Mouse (Mus musculus): ENCODE data around the gene Ccdc88b. TPM values are rescaled to one million over a fixed set of nuclear protein-coding genes. Genes with fewer than 3 reads are reported as not detected.
"Not testable (repeated sequence)": the region's sequence is repeated elsewhere in the genome, so short reads cannot be mapped to it uniquely, and the experiment has no call there.

The Ccdc88b gene
- 0.47 and 0.55 TPM in 2 replicates for polyA plus RNA-seq (2016; fragmentation: Nextera tagmentation; extraction: Ambion mirVana)

GRCm38 (mm10) chr19:6858031-6858430, at the start of gene Ccdc88b:
Gene Ccdc88b (minus strand): TSS chr19:6858211.
- Histone ChIP-seq H3K4me3 (no peak within 1 kb of the TSS), H3K9ac (no peak within 1 kb of the TSS), H3K36me3 (no peaks in the 10 kb centered on the region), H3K9me3 (replicated peaks) (no peaks in the 10 kb centered on the region), H3K4me2 (no peak within 1 kb of the TSS), H3K4me1 (replicated peaks) (peaks cover 13% of the 10 kb centered on the region), H3K27ac (ENCODE audit: poor library complexity, severe bottlenecking) (no peak within 1 kb of the TSS), H3K27me3 (replicated peaks) (peaks cover 24% of the 10 kb centered on the region)
- 64% methylated on average over 7 of the region's 7 CpGs for WGBS
- no peak for ATAC-seq (ENCODE audit: insufficient number of reproducible peaks, low FRiP score)

GRCm38 (mm10) chr19:6907094-6907493, 49.1 kb upstream of the Ccdc88b start:
- ATAC-seq (ENCODE audit: insufficient number of reproducible peaks, low FRiP score): no peak
- WGBS: 89% methylated on average over 8 of the region's 8 CpGs
- H3K4me3 ChIP-seq: no peak overlapping the region

DNA sequence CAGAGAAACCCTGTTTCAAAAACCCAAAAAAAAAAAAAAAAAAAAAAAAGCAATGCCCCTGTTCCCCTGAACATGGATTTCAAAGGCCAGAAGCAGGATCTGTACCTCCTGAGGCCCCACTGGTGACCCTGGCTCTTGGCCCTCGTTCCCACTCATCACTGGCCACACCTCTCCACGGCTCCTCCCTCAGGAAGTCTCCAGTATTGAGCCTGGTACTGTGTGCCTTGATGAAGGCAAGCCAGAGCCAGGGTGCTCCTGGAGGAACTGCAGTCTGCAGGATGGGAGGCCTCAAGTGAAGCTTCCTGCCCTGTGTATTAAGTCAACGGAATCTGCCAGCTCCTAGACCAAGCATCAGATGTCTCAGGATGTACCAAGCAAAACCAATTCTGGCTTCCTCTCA, 48.2 kb upstream of the Ccdc88b start:
- no peak for ATAC-seq (ENCODE audit: insufficient number of reproducible peaks, low FRiP score)
- no peaks in the 10 kb centered on the region for H3K27me3 ChIP-seq (replicated peaks)
- no peak overlapping the region for H3K4me3 ChIP-seq
- no peak overlapping the region for H3K9ac ChIP-seq
- WGBS: 83% methylated on average over 3 of the region's 3 CpGs
- H3K4me2 ChIP-seq: no peak overlapping the region
- H3K9me3 ChIP-seq (replicated peaks): no peaks in the 10 kb centered on the region
- H3K36me3 ChIP-seq: peaks cover 39% of the 10 kb centered on the region
- H3K4me1 ChIP-seq (replicated peaks): peaks cover 18% of the 10 kb centered on the region
- no peak overlapping the region for H3K27ac ChIP-seq (ENCODE audit: poor library complexity, severe bottlenecking)

More at GRCm38 (mm10) chr19:6907094-6907493, 49.1 kb upstream of the Ccdc88b start:
- H3K4me2 ChIP-seq: no peak overlapping the region
- H3K36me3 ChIP-seq: peaks cover 48% of the 10 kb centered on the region
- H3K27ac ChIP-seq (ENCODE audit: poor library complexity, severe bottlenecking): no peak overlapping the region
- 0 out of 2 replicates have a peak overlapping the region, but pooled peaks have one; percentile 26 for H3K9ac ChIP-seq
- H3K4me1 ChIP-seq (replicated peaks): peaks cover 25% of the 10 kb centered on the region
- no peaks in the 10 kb centered on the region for H3K27me3 ChIP-seq (replicated peaks)
- H3K9me3 ChIP-seq (replicated peaks): no peaks in the 10 kb centered on the region

DNA sequence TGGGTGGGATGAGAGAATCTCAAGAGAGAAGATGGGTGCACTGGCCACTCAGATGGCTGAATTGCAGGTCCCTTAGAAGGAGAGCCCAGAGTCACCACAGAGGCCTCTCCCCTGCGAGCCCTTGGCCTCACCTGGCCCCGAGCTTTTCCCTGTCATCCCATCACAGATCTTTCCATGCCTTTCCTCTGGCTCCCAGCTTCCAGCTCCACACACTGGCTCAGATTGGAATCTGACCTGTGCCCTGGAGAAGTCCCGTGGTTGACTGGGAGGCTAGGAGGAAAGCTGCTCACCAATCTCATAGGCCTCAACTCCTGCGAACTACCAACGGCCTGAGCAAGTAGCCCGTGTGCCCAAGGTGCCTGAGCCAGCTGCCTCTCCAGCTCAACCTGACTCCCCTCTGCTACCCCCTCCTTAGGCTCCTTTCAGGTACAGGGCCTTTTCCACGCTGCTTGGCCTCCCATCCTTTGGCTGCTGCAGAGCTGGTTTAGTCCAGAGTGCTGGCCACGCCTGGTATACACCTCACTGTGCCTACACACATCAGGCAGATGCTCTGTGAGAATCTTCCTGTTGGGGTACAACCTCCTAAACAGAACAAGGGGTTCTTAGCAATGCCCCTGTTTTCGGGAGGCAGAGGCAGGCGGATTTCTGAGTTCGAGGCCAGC, 47.6 kb upstream of the Ccdc88b start:
- Histone ChIP-seq H3K9me3 (replicated peaks) (no peaks in the 10 kb centered on the region), H3K9ac (no peak overlapping the region), H3K27me3 (replicated peaks) (no peaks in the 10 kb centered on the region), H3K36me3 (peaks cover 36% of the 10 kb centered on the region), H3K4me3 (no peak overlapping the region), H3K27ac (ENCODE audit: poor library complexity, severe bottlenecking) (no peak overlapping the region), H3K4me2 (no peak overlapping the region), H3K4me1 (replicated peaks) (peaks cover 14% of the 10 kb centered on the region)
- WGBS: 85% methylated on average over 11 of the region's 11 CpGs
- ATAC-seq (ENCODE audit: insufficient number of reproducible peaks, low FRiP score): no peak

GRCm38 (mm10) chr19:6904846-6905245, 46.8 kb upstream of the Ccdc88b start:
- Histone ChIP-seq H3K36me3 (peaks cover 36% of the 10 kb centered on the region), H3K27ac (ENCODE audit: poor library complexity, severe bottlenecking) (no peak overlapping the region), H3K4me3 (no peak overlapping the region), H3K4me2 (no peak overlapping the region), H3K4me1 (replicated peaks) (peaks cover 14% of the 10 kb centered on the region), H3K9ac (no peak overlapping the region), H3K27me3 (replicated peaks) (no peaks in the 10 kb centered on the region), H3K9me3 (replicated peaks) (peaks cover 6% of the 10 kb centered on the region; the same call in 1 of the 2 replicates)
- WGBS: 74% methylated on average over 2 of the region's 2 CpGs
- ATAC-seq (ENCODE audit: insufficient number of reproducible peaks, low FRiP score): no peak

DNA sequence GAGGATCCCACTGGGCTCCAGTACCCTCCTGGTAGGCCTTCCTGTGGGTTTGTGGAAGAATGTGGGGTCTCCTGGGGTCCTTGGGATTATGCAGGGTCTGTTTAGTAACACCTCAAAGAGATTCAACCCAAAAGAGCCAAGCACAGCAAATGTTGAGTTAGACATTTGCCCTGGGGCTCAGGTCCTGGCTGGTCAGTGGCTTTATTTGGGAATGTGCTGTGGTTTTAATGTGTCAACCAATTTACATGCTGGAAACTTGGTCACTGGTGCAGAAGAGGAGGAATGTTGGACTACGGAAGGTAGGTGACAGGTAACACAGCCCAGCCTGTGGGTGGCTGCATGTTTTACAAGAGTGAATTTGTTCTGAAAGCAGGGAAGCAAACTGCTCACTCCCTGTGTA, 45.0 kb upstream of the Ccdc88b start:
- no peak for ATAC-seq (ENCODE audit: insufficient number of reproducible peaks, low FRiP score)
- Histone ChIP-seq H3K9ac (no peak overlapping the region), H3K27ac (ENCODE audit: poor library complexity, severe bottlenecking) (no peak overlapping the region), H3K36me3 (peaks cover 36% of the 10 kb centered on the region), H3K4me3 (no peak overlapping the region), H3K4me1 (replicated peaks) (peaks cover 7% of the 10 kb centered on the region), H3K9me3 (replicated peaks) (peaks cover 8% of the 10 kb centered on the region; the same call in 1 of the 2 replicates), H3K4me2 (no peak overlapping the region), H3K27me3 (replicated peaks) (no peaks in the 10 kb centered on the region)
- 92% methylated on average over 1 of the region's 1 CpGs for WGBS

DNA sequence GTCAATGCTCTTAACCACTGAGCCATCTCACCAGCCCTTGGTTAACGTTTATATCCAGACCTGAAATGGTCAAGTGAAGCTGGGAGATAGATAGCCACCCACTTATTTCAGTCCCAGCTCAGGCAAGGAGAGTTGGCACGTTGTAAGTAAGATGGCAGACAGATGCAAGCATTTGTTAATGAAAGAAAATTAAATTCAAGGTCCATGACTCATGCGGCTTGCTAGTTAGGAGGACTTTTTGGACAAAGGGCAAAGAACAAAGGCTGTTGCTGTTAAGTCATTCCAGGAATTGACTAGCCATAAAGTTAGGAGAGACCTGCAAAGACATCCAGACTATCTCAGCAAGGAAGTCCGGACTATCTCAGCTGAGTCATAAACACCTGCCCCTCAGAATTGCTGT, 41.6 kb upstream of the Ccdc88b start:
- no peak overlapping the region for H3K4me3 ChIP-seq
- no peak for ATAC-seq (ENCODE audit: insufficient number of reproducible peaks, low FRiP score)
- peaks cover 11% of the 10 kb centered on the region for H3K36me3 ChIP-seq
- peaks cover 19% of the 10 kb centered on the region for H3K9me3 ChIP-seq (replicated peaks)
- no peak overlapping the region for H3K4me2 ChIP-seq
- no peak overlapping the region for H3K27ac ChIP-seq (ENCODE audit: poor library complexity, severe bottlenecking)
- no peak overlapping the region for H3K9ac ChIP-seq
- H3K4me1 ChIP-seq (replicated peaks): no peaks in the 10 kb centered on the region
- WGBS: 81% methylated on average over 4 of the region's 4 CpGs
- no peaks in the 10 kb centered on the region for H3K27me3 ChIP-seq (replicated peaks)

DNA sequence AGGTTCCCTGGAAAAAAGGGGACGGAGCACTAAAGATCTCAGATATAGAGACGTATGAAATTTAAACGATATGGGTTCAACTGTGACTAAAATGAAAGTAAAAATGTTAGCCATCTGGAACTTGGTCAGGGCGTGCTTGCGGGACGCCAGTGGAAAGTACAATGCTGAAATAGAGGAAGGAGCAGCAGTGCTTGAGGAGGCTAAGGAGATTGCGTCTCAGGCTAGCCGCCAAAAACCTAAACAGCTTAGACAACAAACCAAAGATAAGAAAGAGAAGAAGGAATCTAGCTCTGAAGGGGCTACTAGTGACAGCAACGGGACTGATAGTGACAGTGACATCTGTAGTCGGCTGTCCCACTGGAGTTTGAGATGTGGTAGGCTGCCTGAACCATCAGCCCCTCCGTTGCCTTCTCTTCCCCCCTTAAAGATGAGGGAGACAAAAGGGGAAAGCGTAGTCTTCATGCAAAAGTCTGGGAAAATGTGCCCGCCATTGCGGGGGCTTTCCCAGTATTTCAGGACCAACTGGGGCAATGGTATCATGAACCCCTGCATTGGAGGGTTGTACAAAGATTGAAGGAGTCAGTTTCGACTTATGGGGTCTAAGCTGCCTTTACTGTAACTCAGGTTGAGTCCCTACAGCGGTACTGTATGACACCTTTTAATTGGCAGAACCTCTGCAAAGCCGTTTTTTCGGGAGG, 37.7 kb upstream of the Ccdc88b start:
- H3K27me3 ChIP-seq (replicated peaks); H3K9ac ChIP-seq; H3K36me3 ChIP-seq; H3K4me2 ChIP-seq; ATAC-seq (ENCODE audit: insufficient number of reproducible peaks, low FRiP score); H3K4me1 ChIP-seq (replicated peaks); H3K4me3 ChIP-seq; H3K27ac ChIP-seq (ENCODE audit: poor library complexity, severe bottlenecking): not testable (repeated sequence)
- H3K9me3 ChIP-seq (replicated peaks): peaks cover 19% of the 10 kb centered on the region
- 75% methylated on average over 18 of the region's 18 CpGs for WGBS

GRCm38 (mm10) chr19:6893731-6894451, 35.9 kb upstream of the Ccdc88b start:
- H3K4me3 ChIP-seq: no peak overlapping the region
- peaks cover 10% of the 10 kb centered on the region for H3K9me3 ChIP-seq (replicated peaks)
- WGBS: 83% methylated on average over 14 of the region's 14 CpGs
- no peak overlapping the region for H3K9ac ChIP-seq
- no peaks in the 10 kb centered on the region for H3K27me3 ChIP-seq (replicated peaks)
- ATAC-seq (ENCODE audit: insufficient number of reproducible peaks, low FRiP score): no peak
- H3K27ac ChIP-seq (ENCODE audit: poor library complexity, severe bottlenecking): no peak overlapping the region
- H3K4me2 ChIP-seq: no peak overlapping the region
- H3K4me1 ChIP-seq (replicated peaks): no peaks in the 10 kb centered on the region
- no peaks in the 10 kb centered on the region for H3K36me3 ChIP-seq

- ATAC-seq (ENCODE audit: insufficient number of reproducible peaks, low FRiP score): no peak
- Histone ChIP-seq H3K27me3 (replicated peaks) (no peaks in the 10 kb centered on the region), H3K9ac (no peak overlapping the region), H3K4me2 (no peak overlapping the region), H3K9me3 (replicated peaks) (peaks cover 9% of the 10 kb centered on the region), H3K4me1 (replicated peaks) (no peaks in the 10 kb centered on the region), H3K27ac (ENCODE audit: poor library complexity, severe bottlenecking) (no peak overlapping the region), H3K36me3 (no peaks in the 10 kb centered on the region), H3K4me3 (no peak overlapping the region)
- WGBS: 48% methylated on average over 4 of the region's 4 CpGs
These were observed 34.5 kb upstream of the Ccdc88b start for GRCm38 (mm10) chr19:6892512-6892911.

DNA sequence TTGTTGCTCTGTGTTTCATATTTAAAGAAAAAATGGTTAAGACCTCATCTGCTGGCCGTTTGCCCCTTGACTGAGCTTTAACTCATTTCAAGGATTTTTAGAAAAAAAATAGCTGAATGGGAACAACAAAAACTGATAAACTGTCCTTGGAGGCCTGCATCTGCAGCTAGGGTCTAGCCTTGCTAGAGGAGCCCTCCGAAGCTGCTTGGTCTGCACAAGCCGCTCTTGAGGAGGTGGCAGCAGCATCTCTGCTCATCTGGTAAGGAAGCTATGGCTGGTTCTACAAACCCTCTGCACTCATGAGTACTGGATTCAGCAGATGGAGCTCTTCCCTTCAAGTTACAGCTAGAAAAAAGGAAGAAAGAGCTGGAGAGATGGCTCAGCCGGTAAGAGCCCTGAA, 20.0 kb upstream of the Ccdc88b start:
- no peak overlapping the region for H3K4me3 ChIP-seq
- H3K27ac ChIP-seq (ENCODE audit: poor library complexity, severe bottlenecking): no peak overlapping the region
- H3K9ac ChIP-seq: no peak overlapping the region
- H3K27me3 ChIP-seq (replicated peaks): no peaks in the 10 kb centered on the region
- H3K36me3 ChIP-seq: no peaks in the 10 kb centered on the region
- peaks cover 8% of the 10 kb centered on the region; the same call in 1 of the 2 replicates for H3K9me3 ChIP-seq (replicated peaks)
- no peak for ATAC-seq (ENCODE audit: insufficient number of reproducible peaks, low FRiP score)
- H3K4me1 ChIP-seq (replicated peaks): no peaks in the 10 kb centered on the region
- WGBS: 69% methylated on average over 4 of the region's 4 CpGs
- no peak overlapping the region for H3K4me2 ChIP-seq

Data from heart, embryonic 12.5 days (tissue).